Mouse (Mus musculus) kidney, adult 8-10 months (tissue): ENCODE results near the gene Ttc7.
"Not testable (repeated sequence)": the region's sequence is repeated elsewhere in the genome, so short reads cannot be mapped to it uniquely, and the experiment has no call there.

ENCODE experiments used
- DNase-seq, 2 experiments: peaks; one replicate each; pipeline ENCODE4 v3.0.0; 2022

The Ttc7 gene

DNA sequence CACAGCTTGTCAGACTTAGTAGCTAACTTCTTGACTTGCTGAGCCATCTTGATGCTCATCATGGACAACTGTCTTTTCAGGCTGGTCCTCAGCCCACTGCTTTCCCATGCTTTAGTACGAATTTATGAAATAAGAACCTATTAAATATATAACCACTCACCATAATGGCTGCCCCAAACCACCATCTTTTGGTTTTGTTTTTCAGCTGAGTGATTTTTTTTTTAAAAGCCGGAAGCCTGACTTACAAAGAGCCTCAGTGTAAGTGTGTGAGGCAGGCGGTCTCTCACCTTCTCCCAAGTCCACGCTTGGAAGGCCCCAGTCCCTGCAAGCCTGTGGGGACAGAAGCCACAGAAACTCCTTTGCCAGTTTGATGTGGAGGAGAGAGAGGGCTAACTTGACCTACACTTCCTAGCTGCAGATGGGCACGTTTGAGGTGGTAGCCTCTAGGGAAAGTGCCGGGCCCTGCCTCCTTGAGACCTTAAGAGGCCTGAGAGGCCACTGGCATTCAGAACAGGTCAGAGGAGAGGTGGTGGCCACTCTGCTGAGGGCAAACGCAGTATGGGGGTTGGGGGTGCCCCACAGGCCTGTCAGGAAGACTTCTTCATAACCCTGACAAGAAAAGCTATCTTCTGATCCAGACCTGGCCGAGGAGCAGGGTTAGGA is 3.9 kb downstream of the Ttc7 start:
- DNase-seq: no peak

DNA sequence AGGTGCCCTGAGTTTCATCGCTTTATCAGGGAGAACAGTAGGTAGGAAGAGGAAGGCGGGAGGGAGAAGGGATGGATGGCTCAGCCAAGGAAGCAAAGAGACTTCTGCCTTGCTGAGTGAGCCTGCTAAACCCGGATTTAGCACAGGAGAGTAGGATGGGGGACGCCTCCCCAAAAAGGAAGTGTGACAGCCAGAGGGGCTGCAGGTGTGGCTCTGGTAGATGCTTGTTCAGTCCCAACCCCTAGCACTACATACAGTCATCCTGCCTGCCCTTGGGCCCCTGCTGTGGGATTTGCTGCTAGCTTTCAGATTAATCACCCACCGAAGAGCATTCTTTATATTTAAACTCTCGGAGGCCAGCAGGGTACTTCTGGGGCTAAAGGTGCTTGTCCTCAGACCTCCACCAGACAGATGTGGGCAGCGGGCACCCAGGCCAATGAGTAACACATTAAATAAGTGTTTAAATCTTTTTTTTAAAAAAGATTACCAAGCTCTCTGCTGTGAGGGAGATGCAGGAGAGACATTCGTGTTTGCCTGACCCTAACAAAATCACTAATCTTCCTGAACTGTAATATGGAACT is 4.6 kb downstream of the Ttc7 start:
- DNase-seq: peak in 1 of 2 experiments; percentile 64

GRCm38 (mm10) chr17:87288131-87288530 is 5.4 kb downstream of the Ttc7 start:
- no peak for DNase-seq

GRCm38 (mm10) chr17:87289367-87289766 is 6.7 kb downstream of the Ttc7 start:
- peak in 1 of 2 experiments; percentile 58 for DNase-seq

DNA sequence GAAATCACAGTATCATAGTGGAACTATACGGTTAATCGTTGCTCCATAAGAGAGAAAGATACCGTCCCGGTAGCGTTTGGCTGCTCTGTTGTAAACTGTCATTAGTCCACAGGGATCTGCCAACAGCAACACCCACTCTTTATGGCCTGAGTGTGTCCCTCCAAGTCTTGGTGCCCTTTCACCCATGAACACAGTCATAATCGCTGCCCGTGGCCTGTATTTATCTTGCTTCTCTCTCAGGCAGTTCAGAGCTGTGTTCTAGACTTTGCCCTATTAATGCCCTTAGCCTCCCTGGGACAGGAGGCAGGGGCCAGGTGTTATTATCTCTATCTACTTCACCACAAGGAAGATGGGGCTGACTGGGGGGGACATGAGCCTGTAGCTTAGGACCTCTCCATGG is 8.4 kb downstream of the Ttc7 start:
- DNase-seq: no peak

DNA sequence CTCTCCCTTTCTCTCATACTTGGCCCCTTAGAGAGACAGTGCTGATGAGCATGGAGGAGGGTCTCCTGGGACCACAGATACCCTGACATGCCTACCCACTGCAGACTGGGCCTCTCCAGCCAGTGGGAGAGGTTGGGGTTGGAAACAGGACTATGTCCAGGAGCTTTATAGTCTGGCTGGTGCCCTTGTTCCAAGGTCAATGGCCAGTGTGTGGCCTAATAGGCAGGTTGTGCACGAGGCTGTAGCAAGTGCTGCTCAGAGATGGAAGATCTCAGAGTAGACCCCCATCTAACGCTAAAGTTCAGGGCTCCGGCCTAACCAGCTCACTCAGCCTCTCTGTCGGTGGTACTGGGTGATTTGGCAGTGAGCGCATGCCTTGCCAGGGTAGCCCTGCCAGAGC is 9.1 kb downstream of the Ttc7 start:
- DNase-seq: no peak

GRCm38 (mm10) chr17:87293125-87293524 is 10.4 kb downstream of the Ttc7 start:
- DNase-seq: no peak

- no peak for DNase-seq
These were observed 13.1 kb downstream of the Ttc7 start for GRCm38 (mm10) chr17:87295738-87296137.

GRCm38 (mm10) chr17:87296701-87297100 is 14.0 kb downstream of the Ttc7 start:
- not testable (repeated sequence) for DNase-seq

- peak; percentile 73 to 76 for DNase-seq
These were observed 16.3 kb downstream of the Ttc7 start for GRCm38 (mm10) chr17:87298944-87299343.

DNA sequence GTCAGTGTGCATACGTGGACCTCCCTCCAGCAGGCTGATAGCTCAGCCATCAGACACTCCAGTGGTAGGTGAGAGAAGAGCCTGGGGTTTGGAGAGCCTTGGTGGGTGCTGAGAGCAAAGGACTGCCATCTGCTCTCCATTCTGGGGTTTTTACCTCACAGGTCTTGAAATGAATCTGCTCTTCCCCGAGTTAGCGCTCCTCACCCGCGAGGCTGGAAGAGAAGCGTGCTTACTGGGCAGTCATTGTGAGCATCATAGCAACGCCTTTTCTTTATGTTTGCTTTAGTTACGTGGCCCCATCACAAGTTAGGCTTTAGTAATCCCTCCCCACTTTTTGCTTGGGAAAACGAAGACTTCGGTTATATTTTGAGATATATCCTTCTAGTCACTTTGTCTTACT is 17.7 kb downstream of the Ttc7 start:
- no peak for DNase-seq

GRCm38 (mm10) chr17:87301607-87302006 is 18.9 kb downstream of the Ttc7 start:
- DNase-seq: not testable (repeated sequence)

DNA sequence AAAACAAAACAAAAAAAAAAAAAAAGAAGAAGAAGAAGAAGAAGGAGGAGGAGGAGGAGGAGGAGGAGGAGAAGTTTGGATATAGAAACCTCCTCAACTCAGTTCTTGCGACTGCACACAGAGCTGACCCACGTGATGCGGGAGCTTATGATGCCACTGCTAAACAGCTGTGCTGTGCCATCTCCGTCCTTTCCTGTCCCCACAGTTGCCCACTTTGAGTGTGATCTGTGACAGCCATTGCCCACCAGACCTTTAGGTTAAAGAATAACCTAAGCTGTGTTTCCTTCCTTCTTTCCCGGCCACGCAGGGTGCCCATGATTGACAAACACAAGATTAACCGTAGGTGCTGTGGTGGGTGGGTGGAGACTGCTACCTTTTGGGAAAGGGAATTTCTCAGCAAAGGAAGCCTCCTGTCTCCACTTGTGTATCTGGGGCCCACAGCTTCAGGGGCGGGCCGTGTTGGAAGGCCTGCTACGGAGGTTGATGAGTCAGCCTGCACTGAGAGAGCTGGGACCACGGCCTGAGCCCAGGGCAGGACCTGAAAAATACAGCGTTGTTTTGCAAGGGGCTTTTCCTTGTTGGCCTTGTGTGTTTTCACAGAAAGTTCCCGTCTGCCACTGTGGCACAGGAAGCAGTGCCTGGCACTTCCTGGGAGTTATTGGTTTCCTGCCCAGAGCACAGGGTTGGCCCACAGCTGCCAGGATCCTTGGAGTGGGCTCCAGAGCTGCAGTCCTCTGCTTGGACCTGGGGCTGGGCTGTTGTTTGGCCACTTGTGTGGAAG is 19.5 kb downstream of the Ttc7 start:
- no peak for DNase-seq

- DNase-seq: peak; percentile 68 to 87
These were observed 21.6 kb downstream of the Ttc7 start for GRCm38 (mm10) chr17:87304151-87304894.

- DNase-seq: no peak
These were observed 22.4 kb downstream of the Ttc7 start for GRCm38 (mm10) chr17:87305065-87305464.

DNA sequence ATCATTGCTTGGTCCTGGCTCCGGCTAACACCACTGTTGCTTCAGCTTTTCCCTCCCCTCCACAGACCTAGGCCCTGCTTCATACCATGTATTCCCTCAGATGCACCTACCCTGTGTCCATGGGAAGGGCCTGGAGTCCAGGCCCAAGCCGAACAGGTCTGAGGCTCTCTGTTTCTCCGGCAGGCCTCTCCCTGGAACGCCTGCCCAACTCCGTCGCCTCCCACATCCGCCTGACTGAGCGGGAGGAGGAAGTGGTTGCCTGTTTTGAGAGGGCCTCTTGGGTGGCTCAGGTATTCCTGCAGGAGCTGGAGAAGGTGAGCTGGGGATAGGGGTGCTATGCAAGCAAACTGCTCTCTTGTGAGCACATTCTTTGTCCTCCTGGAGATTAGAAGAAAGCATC is 24.1 kb downstream of the Ttc7 start:
- DNase-seq: no peak

GRCm38 (mm10) chr17:87309073-87309788 is 26.5 kb downstream of the Ttc7 start:
- DNase-seq: no peak

DNA sequence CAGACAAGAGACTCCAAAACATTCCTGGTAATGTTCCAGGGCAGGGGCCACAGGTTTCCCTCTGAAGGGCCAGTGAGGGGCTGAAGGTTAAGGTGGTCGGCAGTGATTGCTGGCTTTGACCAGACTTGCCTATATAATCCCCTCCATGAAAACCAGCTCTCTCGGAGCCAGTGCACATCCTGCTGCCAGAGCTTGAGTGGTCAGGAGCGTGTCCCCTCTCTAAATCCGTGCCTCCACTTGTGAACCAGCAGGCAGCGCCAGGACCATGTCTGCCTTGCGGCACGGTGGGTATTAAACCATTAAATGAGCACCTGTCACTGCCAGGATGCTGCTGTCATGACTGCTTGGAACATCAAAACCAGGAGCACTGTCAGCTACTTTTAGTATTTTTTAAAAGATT is 27.8 kb downstream of the Ttc7 start:
- no peak for DNase-seq

DNA sequence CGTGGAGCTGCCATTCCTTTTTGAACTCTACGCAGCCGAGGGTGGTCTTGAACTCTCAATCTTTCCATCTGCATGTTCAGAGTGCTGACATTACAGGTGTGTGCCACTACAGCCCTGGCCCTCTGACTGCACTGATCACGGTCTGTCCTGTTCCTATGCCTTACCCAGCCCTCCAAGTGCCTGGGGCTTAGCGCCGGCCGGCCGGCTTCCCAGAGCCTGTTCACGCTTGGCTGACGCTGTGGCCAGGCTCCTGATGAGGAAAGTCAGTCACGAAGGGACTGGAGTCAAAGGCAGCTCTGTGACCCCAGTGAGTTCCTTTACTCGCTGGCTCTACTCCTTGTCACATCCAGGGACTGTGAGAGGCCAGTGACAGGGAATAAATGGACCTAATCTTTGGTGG is 29.7 kb downstream of the Ttc7 start:
- DNase-seq: peak; percentile 78

DNA sequence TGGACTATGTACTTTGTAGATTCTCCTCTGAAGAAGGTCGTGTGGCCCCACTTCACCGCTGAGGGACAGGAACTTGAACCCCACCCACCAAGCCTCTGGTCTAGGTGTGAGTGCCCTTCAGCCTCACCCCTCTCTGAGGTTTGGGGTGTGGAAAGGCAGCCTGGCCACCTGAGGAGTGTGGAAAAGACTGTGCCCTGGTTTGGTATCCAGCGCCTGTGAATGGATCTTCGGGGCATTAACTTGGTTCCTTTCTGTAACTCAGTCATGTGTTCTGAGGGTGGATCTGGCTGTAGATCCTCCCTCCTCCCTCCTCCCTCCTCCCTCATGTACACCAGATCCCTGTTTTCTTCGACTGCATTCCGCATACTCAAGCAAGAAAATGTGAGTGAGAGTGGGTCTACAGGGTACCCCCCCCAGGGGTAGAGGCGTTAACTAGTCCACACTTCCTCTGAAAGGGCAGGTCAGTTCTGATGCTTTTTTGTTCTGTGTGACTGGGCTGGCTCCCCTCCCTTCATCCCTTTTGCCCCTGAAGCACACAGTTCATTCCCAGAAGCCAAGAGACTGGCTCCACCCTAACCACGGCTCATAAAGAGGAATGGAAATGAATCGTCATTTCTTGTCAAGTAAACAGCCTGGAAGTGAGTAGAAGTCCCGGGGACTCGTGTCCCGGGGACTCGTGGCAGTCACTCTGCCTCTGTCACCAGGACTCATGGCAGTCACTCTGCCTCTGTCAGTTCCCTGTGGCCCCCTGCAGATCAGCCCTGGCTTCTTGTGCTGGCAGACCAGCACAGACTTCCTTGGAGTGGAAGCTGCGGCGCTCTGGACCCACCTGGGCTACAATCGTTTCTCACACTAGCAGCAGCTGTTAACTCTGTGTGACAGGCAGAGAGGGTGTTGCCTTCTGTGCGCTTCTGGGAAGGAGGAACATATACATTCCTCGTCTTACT is 30.5 kb downstream of the Ttc7 start:
- peak; percentile 52 to 71 for DNase-seq

GRCm38 (mm10) chr17:87314121-87314520 is 31.4 kb downstream of the Ttc7 start:
- DNase-seq: no peak
